Mouse (Mus musculus): ENCODE data around the gene Tcp10c. TPM values are rescaled to one million over a fixed set of nuclear protein-coding genes. Genes with fewer than 3 reads are reported as not detected.
A peak's percentile ranks its signal among the peaks of the same experiment; 100 is the strongest.
"Not testable (repeated sequence)": the region's sequence is repeated elsewhere in the genome, so short reads cannot be mapped to it uniquely, and the experiment has no call there.

Tcp10c gene
- polyA plus RNA-seq, 1 experiment from 2014 or later = not detected

GRCm38 (mm10) chr17:13399961-13400360 is 45.6 kb downstream of the Tcp10c start:
- not testable (repeated sequence) for H3K4me2 ChIP-seq; ATAC-seq (ENCODE audit: insufficient number of reproducible peaks, insufficient read depth, low FRiP score, low TSS enrichment, low read depth)
- WGBS = 83% methylated on average over 4 of the region's 5 CpGs

GRCm38 (mm10) chr17:13402118-13402517 is 47.7 kb downstream of the Tcp10c start:
- not testable (repeated sequence) for H3K4me3 ChIP-seq; H3K27me3 ChIP-seq; H3K27ac ChIP-seq; H3K4me1 ChIP-seq; H3K36me3 ChIP-seq; H3K4me2 ChIP-seq; ATAC-seq (ENCODE audit: insufficient number of reproducible peaks, insufficient read depth, low FRiP score, low TSS enrichment, low read depth); H3K9ac ChIP-seq
- H3K9me3 ChIP-seq = peaks cover 20% of the 10 kb centered on the region

More at GRCm38 (mm10) chr17:13399961-13400360, 45.6 kb downstream of the Tcp10c start:
- not testable (repeated sequence) for H3K27ac ChIP-seq, H3K4me3 ChIP-seq, H3K9ac ChIP-seq, H3K27me3 ChIP-seq, H3K36me3 ChIP-seq, H3K4me1 ChIP-seq
- H3K9me3 ChIP-seq = peaks cover 21% of the 10 kb centered on the region

- WGBS = 77% methylated on average over 5 of the region's 5 CpGs
- not testable (repeated sequence) for H3K4me1 ChIP-seq; H3K27me3 ChIP-seq; ATAC-seq (ENCODE audit: insufficient number of reproducible peaks, insufficient read depth, low FRiP score, low TSS enrichment, low read depth); H3K27ac ChIP-seq; H3K9ac ChIP-seq; H3K36me3 ChIP-seq; H3K4me2 ChIP-seq; H3K4me3 ChIP-seq
- H3K9me3 ChIP-seq = peaks cover 11% of the 10 kb centered on the region
Observed at GRCm38 (mm10) chr17:13403527-13404131, 49.3 kb downstream of the Tcp10c start.

DNA sequence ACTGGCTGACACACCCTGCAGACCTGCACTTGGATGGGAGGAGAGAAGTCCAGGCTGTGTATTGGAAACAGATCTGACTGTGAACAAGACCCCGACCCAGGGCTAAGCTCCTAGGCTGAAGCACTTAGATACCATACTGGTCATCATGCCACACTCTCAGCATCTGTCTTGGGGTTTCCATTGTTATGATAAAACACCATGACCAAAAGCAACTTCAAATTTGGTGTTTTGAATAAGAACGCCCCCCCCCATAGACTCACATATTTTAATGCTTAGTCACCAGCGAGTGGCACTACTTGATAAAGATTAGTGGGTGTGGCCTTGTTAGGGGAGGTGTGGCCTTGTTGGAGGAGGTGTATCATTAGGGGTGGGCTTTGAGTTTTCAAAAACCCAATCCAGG is 51.7 kb downstream of the Tcp10c start:
- 83% methylated on average over 3 of the region's 3 CpGs for WGBS
- not testable (repeated sequence) for H3K9ac ChIP-seq; H3K4me2 ChIP-seq; H3K27me3 ChIP-seq; H3K36me3 ChIP-seq; ATAC-seq (ENCODE audit: insufficient number of reproducible peaks, insufficient read depth, low FRiP score, low TSS enrichment, low read depth); H3K4me1 ChIP-seq; H3K27ac ChIP-seq; H3K9me3 ChIP-seq; H3K4me3 ChIP-seq

DNA sequence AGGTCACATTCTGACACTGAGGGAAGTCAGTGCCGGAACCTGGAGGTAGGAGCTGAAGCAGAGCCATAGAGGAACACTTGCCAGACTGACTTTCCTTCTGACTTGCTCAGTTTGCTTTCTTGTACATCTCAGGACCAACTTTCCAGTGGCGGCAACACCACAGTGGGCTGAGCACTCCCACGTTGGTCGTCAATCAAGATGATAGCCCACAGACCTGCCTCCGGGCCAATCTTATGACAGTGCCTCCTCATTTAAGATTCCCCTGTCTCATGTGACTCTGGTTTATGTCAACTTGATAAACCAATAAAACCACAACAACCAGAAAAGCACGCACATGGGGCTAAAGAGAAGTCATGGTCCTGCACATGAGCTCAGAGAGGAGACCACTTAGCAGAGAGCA is 52.3 kb downstream of the Tcp10c start:
- not testable (repeated sequence) for H3K27ac ChIP-seq; H3K36me3 ChIP-seq; H3K27me3 ChIP-seq; H3K9me3 ChIP-seq; H3K4me1 ChIP-seq; ATAC-seq (ENCODE audit: insufficient number of reproducible peaks, insufficient read depth, low FRiP score, low TSS enrichment, low read depth); H3K4me2 ChIP-seq; H3K4me3 ChIP-seq; H3K9ac ChIP-seq
- 92% methylated on average over 6 of the region's 6 CpGs for WGBS

- not testable (repeated sequence) for H3K9ac ChIP-seq, H3K27ac ChIP-seq, H3K4me1 ChIP-seq, H3K27me3 ChIP-seq, H3K9me3 ChIP-seq, H3K36me3 ChIP-seq, H3K4me2 ChIP-seq, H3K4me3 ChIP-seq
- 95% methylated on average over 3 of the region's 4 CpGs for WGBS
- 0 out of 2 replicates have a peak, but pooled peaks have one; percentile 34 for ATAC-seq (ENCODE audit: insufficient number of reproducible peaks, insufficient read depth, low FRiP score, low TSS enrichment, low read depth)
Observed at GRCm38 (mm10) chr17:13407621-13408256, 53.4 kb downstream of the Tcp10c start.

DNA sequence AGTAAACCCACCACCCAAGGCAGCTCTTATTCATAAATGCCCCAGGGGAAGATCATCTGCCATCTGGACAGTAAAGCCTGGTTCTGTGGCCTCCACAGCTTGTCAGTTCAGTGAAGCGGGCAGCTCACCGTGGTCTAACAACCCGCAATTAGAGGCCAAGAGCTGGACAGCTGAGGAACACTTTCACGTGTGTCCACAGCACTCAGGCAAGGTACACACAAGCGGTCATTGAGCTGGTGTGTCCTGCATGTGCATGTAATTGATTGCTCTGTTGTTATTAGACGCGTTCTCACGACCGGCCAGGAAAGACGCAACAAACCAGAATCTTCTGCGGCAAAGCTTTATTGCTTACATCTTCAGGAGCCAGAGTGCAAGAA is 53.9 kb downstream of the Tcp10c start:
- H3K4me2 ChIP-seq; H3K4me1 ChIP-seq; H3K27ac ChIP-seq; ATAC-seq (ENCODE audit: insufficient number of reproducible peaks, insufficient read depth, low FRiP score, low TSS enrichment, low read depth); H3K9me3 ChIP-seq; H3K9ac ChIP-seq; H3K36me3 ChIP-seq; H3K27me3 ChIP-seq; H3K4me3 ChIP-seq: not testable (repeated sequence)
- WGBS = 94% methylated on average over 10 of the region's 11 CpGs

GRCm38 (mm10) chr17:13421022-13421591 is 66.7 kb downstream of the Tcp10c start:
- H3K9ac ChIP-seq; ATAC-seq (ENCODE audit: insufficient number of reproducible peaks, insufficient read depth, low FRiP score, low TSS enrichment, low read depth): not testable (repeated sequence)
- 90% methylated on average over 11 of the region's 12 CpGs for WGBS

DNA sequence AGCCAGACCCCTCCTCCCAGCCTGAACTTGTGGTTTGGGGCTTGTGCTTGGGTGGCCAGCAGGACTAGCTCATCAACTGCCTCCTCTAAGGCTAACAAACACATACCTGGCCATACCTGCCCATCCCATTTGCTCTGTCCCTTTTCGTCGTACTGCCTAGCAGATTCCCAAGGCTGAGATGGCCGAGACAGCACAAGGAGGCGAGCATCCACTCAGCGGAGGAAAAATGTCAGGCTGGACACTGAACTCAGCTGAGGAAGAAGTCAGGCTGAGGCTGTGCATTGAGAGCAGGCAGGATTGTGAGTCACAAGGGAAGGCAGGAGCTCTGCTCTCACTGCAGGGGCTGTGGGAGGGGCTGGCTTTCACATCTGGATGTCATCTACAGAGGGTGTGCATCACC is 68.3 kb downstream of the Tcp10c start:
- not testable (repeated sequence) for H3K4me2 ChIP-seq; H3K36me3 ChIP-seq; H3K4me3 ChIP-seq; ATAC-seq (ENCODE audit: insufficient number of reproducible peaks, insufficient read depth, low FRiP score, low TSS enrichment, low read depth); H3K27ac ChIP-seq; H3K9me3 ChIP-seq; H3K4me1 ChIP-seq; H3K27me3 ChIP-seq; H3K9ac ChIP-seq
- 87% methylated on average over 5 of the region's 5 CpGs for WGBS

More at GRCm38 (mm10) chr17:13421022-13421591, 66.7 kb downstream of the Tcp10c start:
- H3K4me2 ChIP-seq, H3K27me3 ChIP-seq, H3K36me3 ChIP-seq, H3K4me1 ChIP-seq, H3K27ac ChIP-seq, H3K9me3 ChIP-seq, H3K4me3 ChIP-seq: not testable (repeated sequence)

- 71% methylated on average over 8 of the region's 8 CpGs for WGBS
- H3K4me3 ChIP-seq; ATAC-seq (ENCODE audit: insufficient number of reproducible peaks, insufficient read depth, low FRiP score, low TSS enrichment, low read depth); H3K9ac ChIP-seq; H3K4me1 ChIP-seq; H3K9me3 ChIP-seq; H3K27ac ChIP-seq; H3K4me2 ChIP-seq; H3K27me3 ChIP-seq; H3K36me3 ChIP-seq: not testable (repeated sequence)
Observed at GRCm38 (mm10) chr17:13423373-13424024, 69.1 kb downstream of the Tcp10c start.

DNA sequence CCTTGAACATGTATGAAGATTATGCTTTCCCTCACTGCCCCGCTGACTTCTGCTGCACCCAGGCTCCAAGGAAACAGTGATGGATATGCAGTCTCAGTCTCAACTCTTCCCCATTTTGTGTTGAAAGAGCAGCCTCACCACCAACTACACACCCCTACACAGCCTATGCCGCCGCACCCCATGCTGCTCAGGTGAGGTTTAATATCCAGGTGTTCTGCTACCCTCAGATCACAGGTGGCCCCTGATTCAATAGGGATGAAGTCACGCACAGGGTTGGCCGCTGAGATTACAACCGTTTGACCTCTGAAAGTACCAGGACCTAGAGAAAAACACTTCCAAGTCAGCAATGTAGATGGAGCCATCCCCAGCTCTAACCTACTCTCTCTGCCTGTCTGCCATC is 69.9 kb downstream of the Tcp10c start:
- not testable (repeated sequence) for H3K4me1 ChIP-seq, H3K27me3 ChIP-seq, H3K4me2 ChIP-seq, H3K36me3 ChIP-seq, H3K4me3 ChIP-seq, H3K9me3 ChIP-seq, H3K27ac ChIP-seq, H3K9ac ChIP-seq
- 88% methylated on average over 6 of the region's 6 CpGs for WGBS
- peak; percentile 28 for ATAC-seq (ENCODE audit: insufficient number of reproducible peaks, insufficient read depth, low FRiP score, low TSS enrichment, low read depth)

GRCm38 (mm10) chr17:13425694-13426093 is 71.3 kb downstream of the Tcp10c start:
- H3K4me1 ChIP-seq; H3K27me3 ChIP-seq; H3K36me3 ChIP-seq; H3K27ac ChIP-seq; H3K9me3 ChIP-seq; H3K4me3 ChIP-seq; ATAC-seq (ENCODE audit: insufficient number of reproducible peaks, insufficient read depth, low FRiP score, low TSS enrichment, low read depth); H3K9ac ChIP-seq; H3K4me2 ChIP-seq: not testable (repeated sequence)
- WGBS = 70% methylated on average over 2 of the region's 5 CpGs

Data from embryonic facial prominence, embryonic 13.5 days (tissue).